Mouse (Mus musculus) 416B (cell line): ENCODE data around the gene Pla2g12b.

Experiments used
- DNase-seq: peaks from one replicate; pipeline ENCODE4 v3.0.0; 2011; ENCODE audit warnings: low read depth

The Pla2g12b gene

GRCm38 (mm10) chr10:59413711-59414110, 10.3 kb downstream of the Pla2g12b start:
- no peak for DNase-seq

- no peak for DNase-seq
These were observed 13.2 kb downstream of the Pla2g12b start for GRCm38 (mm10) chr10:59416623-59417022.

GRCm38 (mm10) chr10:59419516-59419915, 16.1 kb downstream of the Pla2g12b start:
- DNase-seq: peak; percentile 43

GRCm38 (mm10) chr10:59424453-59424852, 21.0 kb downstream of the Pla2g12b start:
- no peak for DNase-seq

- DNase-seq: no peak
These were observed 21.9 kb downstream of the Pla2g12b start for GRCm38 (mm10) chr10:59425369-59425768.

- no peak for DNase-seq
These were observed 22.9 kb downstream of the Pla2g12b start for GRCm38 (mm10) chr10:59426371-59426770.

- DNase-seq: no peak
These were observed 26.1 kb downstream of the Pla2g12b start for GRCm38 (mm10) chr10:59429448-59430135.

GRCm38 (mm10) chr10:59430701-59431218, 27.3 kb downstream of the Pla2g12b start:
- DNase-seq: peak; percentile 98

- no peak for DNase-seq
These were observed 32.3 kb downstream of the Pla2g12b start for GRCm38 (mm10) chr10:59435746-59436145.

- no peak for DNase-seq
These were observed 35.2 kb downstream of the Pla2g12b start for GRCm38 (mm10) chr10:59438651-59439050.

- DNase-seq: no peak
These were observed 36.1 kb downstream of the Pla2g12b start for GRCm38 (mm10) chr10:59439508-59439931.

- no peak for DNase-seq
These were observed 36.7 kb downstream of the Pla2g12b start for GRCm38 (mm10) chr10:59440177-59440576.

GRCm38 (mm10) chr10:59441735-59442134, 38.3 kb downstream of the Pla2g12b start, which contains the start of gene Oit3:
Gene Oit3, minus strand, starts transcription at chr10:59441778.
- DNase-seq: no peak

- DNase-seq: no peak
These were observed 39.8 kb downstream of the Pla2g12b start for GRCm38 (mm10) chr10:59443212-59443611.

- DNase-seq: peak; percentile 77
These were observed 40.6 kb downstream of the Pla2g12b start for GRCm38 (mm10) chr10:59444106-59444505.

- DNase-seq: no peak
These were observed 41.2 kb downstream of the Pla2g12b start for GRCm38 (mm10) chr10:59444635-59445034.

GRCm38 (mm10) chr10:59446911-59447437, 43.5 kb downstream of the Pla2g12b start:
- peak; percentile 48 for DNase-seq

- DNase-seq: no peak
These were observed 44.1 kb downstream of the Pla2g12b start for GRCm38 (mm10) chr10:59447546-59447945.

GRCm38 (mm10) chr10:59451839-59452238, 48.4 kb downstream of the Pla2g12b start:
- peak; percentile 76 for DNase-seq

- DNase-seq: no peak
These were observed 51.2 kb downstream of the Pla2g12b start for GRCm38 (mm10) chr10:59454631-59455030.

- DNase-seq: no peak
These were observed 56.3 kb downstream of the Pla2g12b start for GRCm38 (mm10) chr10:59459767-59460166.

- DNase-seq: no peak
These were observed 58.8 kb downstream of the Pla2g12b start for GRCm38 (mm10) chr10:59462307-59462706.

- DNase-seq: no peak
These were observed 62.1 kb downstream of the Pla2g12b start for GRCm38 (mm10) chr10:59465546-59465945.

- DNase-seq: no peak
These were observed 63.2 kb downstream of the Pla2g12b start for GRCm38 (mm10) chr10:59466626-59467025.
